Mouse (Mus musculus): ENCODE measurements around the gene Cd300ld5.
"Not testable (repeated sequence)": the region's sequence is repeated elsewhere in the genome, so short reads cannot be mapped to it uniquely, and the experiment has no call there.

Gene Cd300ld5

GRCm38 (mm10) chr11:115026912-115027311 is 10.7 kb downstream of the Cd300ld5 start, which contains the start of gene Cd300ld4:
Gene Cd300ld4 (minus strand): TSS chr11:115027012.
- not testable (repeated sequence) for DNase-seq

GRCm38 (mm10) chr11:115016093-115016492 is 21.5 kb downstream of the Cd300ld5 start, which contains the start of gene Cd300ld2:
Gene Cd300ld2 (minus strand): TSS chr11:115016193.
- not testable (repeated sequence) for DNase-seq

- DNase-seq = no peak
Measured at GRCm38 (mm10) chr11:115004070-115004469, 33.5 kb downstream of the Cd300ld5 start.

GRCm38 (mm10) chr11:115001474-115002040 is 36.0 kb downstream of the Cd300ld5 start, which contains the start of gene Cd300c2:
Gene Cd300c2 (minus strand): TSS chr11:115001880.
- DNase-seq = no peak

- DNase-seq = no peak
Measured at GRCm38 (mm10) chr11:114989793-114990192, 47.8 kb downstream of the Cd300ld5 start, which contains the start of gene Cd300ld. Gene Cd300ld (minus strand): TSS chr11:114989922.

- no peak for DNase-seq
Measured at GRCm38 (mm10) chr11:114981866-114982265, 55.7 kb downstream of the Cd300ld5 start.
